Mouse (Mus musculus) lung, postnatal 0 days (tissue): ENCODE results near the gene Six2. TPM values are rescaled to one million over a fixed set of nuclear protein-coding genes. Genes with fewer than 3 reads are reported as not detected.

Experiments
- ATAC-seq: fragments of 200-750 bp; cut with Nextera tagmentation; 2 replicates; pipeline ENCODE4 v1.8.0; 2017; ENCODE audit warnings: moderate library complexity
- DNase-seq: peaks from one replicate; pipeline ENCODE4 v3.0.0-alpha.2; 2016; ENCODE audit warnings: low spot score
- H3K27ac ChIP-seq: fragments of 300-500 bp; sonication (generic); 2 replicates; pipeline ENCODE4 v1.5.1; 2014; ENCODE audit warnings: antibody characterized with exemption, mild to moderate bottlenecking, low read length, mixed read lengths
- H3K27me3 ChIP-seq: fragments of 300-500 bp; sonication (generic); replicated peaks from 2 replicates; pipeline ENCODE4 v1.6.1; 2014; ENCODE audit warnings: low read length, mixed read lengths; ENCODE audit not compliant: insufficient read depth
- H3K36me3 ChIP-seq: fragments of 300-500 bp; sonication (generic); 2 replicates; pipeline ENCODE4 v1.6.1; 2014; ENCODE audit warnings: low read length, mixed read lengths; ENCODE audit not compliant: insufficient read depth
- H3K4me1 ChIP-seq: fragments of 300-500 bp; sonication (generic); 2 replicates; pipeline ENCODE4 v1.6.1; 2014; ENCODE audit warnings: antibody characterized with exemption, low read depth, low read length, mixed read lengths; ENCODE audit not compliant: insufficient read depth
- H3K4me2 ChIP-seq: fragments of 300-500 bp; sonication (generic); replicated peaks from 2 replicates; pipeline ENCODE4 v1.6.1; 2014; ENCODE audit warnings: low read depth, mild to moderate bottlenecking, low read length, moderate library complexity, mixed read lengths
- H3K4me3 ChIP-seq: fragments of 300-500 bp; sonication (generic); 2 replicates; pipeline ENCODE4 v1.5.1; 2014; ENCODE audit warnings: low read depth, low read length
- H3K9ac ChIP-seq: fragments of 300-500 bp; sonication (generic); replicated peaks from 2 replicates; pipeline ENCODE4 v1.6.1; 2014; ENCODE audit warnings: low read depth, mild to moderate bottlenecking
- H3K9me3 ChIP-seq: fragments of 300-500 bp; sonication (generic); 2 replicates; pipeline ENCODE4 v1.6.1; 2016; ENCODE audit warnings: low read length, mixed read lengths
- CTCF ChIP-seq: IDR thresholded peaks from 2 replicates; pipeline ENCODE4 v1.5.1; 2016; ENCODE audit warnings: antibody characterized with exemption, mild to moderate bottlenecking
- EP300 ChIP-seq: IDR thresholded peaks from 2 replicates; pipeline ENCODE4 v1.6.1; 2016; ENCODE audit warnings: antibody characterized with exemption, mild to moderate bottlenecking, control low read depth
- WGBS: fragments of 180-500 bp; shearing (Covaris S2); extraction: QIAGEN DNeasy Blood & Tissue Kit; methylation state at CpG from one replicate; pipeline ENCODE4 v1.1.7; 2014; 5-methylcytosine and 5-hydroxymethylcytosine counted together
- polyA plus RNA-seq: library from polyadenylated mRNA; unstranded; fragments of >200 nt; fragmentation: Nextera tagmentation; extraction: Ambion mirVana; gene quantifications from 2 replicates; pipeline ENCODE4 v1.2.1, GENCODE M21; 2015

Six2 gene
- polyA plus RNA-seq, 1 experiment from 2014 or later: not detected

- Histone ChIP-seq H3K4me3 (no peak overlapping the region), H3K36me3 (no peaks in the 10 kb centered on the region), H3K9me3 (no peaks in the 10 kb centered on the region), H3K27me3 (peaks cover 86% of the 10 kb centered on the region), H3K9ac (no peak overlapping the region), H3K27ac (no peak overlapping the region), H3K4me2 (no peak overlapping the region), H3K4me1 (peaks cover 3% of the 10 kb centered on the region)
- no peak for ATAC-seq
- DNase-seq: no peak
- TF ChIP-seq EP300 (no peak), CTCF (no peak)
- WGBS: 2% methylated on average over 16 of the region's 17 CpGs
These were observed 4.1 kb downstream of the Six2 start for GRCm38 (mm10) chr17:85683984-85684307.

GRCm38 (mm10) chr17:85683111-85683983 lies 4.7 kb downstream of the Six2 start:
- Histone ChIP-seq H3K9me3 (no peaks in the 10 kb centered on the region), H3K4me2 (no peak overlapping the region), H3K4me1 (peaks cover 3% of the 10 kb centered on the region; the same call in 1 of the 2 replicates), H3K36me3 (no peaks in the 10 kb centered on the region), H3K9ac (no peak overlapping the region), H3K27me3 (peaks cover 86% of the 10 kb centered on the region), H3K4me3 (no peak overlapping the region), H3K27ac (no peak overlapping the region)
- TF ChIP-seq CTCF (no peak), EP300 (no peak)
- 4% methylated on average over 25 of the region's 25 CpGs for WGBS
- no peak for ATAC-seq
- DNase-seq: no peak

GRCm38 (mm10) chr17:85682181-85682710 lies 5.8 kb downstream of the Six2 start:
- 13% methylated on average over 7 of the region's 7 CpGs for WGBS
- peaks cover 78% of the 10 kb centered on the region for H3K27me3 ChIP-seq

GRCm38 (mm10) chr17:85681741-85682140 lies 6.3 kb downstream of the Six2 start:
- DNase-seq (no peak), ATAC-seq (no peak)
- H3K9me3 ChIP-seq: no peaks in the 10 kb centered on the region
- TF ChIP-seq CTCF: no peak
- TF ChIP-seq EP300: no peak
- H3K4me2 ChIP-seq: no peak overlapping the region
- 9% methylated on average over 6 of the region's 6 CpGs for WGBS
- H3K27ac ChIP-seq: no peak overlapping the region
- peaks cover 3% of the 10 kb centered on the region; the same call in 1 of the 2 replicates for H3K4me1 ChIP-seq
- no peaks in the 10 kb centered on the region for H3K36me3 ChIP-seq
- H3K27me3 ChIP-seq: peaks cover 73% of the 10 kb centered on the region
- H3K9ac ChIP-seq: no peak overlapping the region
- no peak overlapping the region for H3K4me3 ChIP-seq

More at GRCm38 (mm10) chr17:85682181-85682710, 5.8 kb downstream of the Six2 start:
- peaks cover 3% of the 10 kb centered on the region; the same call in 1 of the 2 replicates for H3K4me1 ChIP-seq
- TF ChIP-seq CTCF (no peak), EP300 (no peak)
- DNase-seq (no peak), ATAC-seq (no peak)
- no peaks in the 10 kb centered on the region for H3K36me3 ChIP-seq
- H3K9ac ChIP-seq: no peak overlapping the region
- H3K27ac ChIP-seq: no peak overlapping the region
- no peaks in the 10 kb centered on the region for H3K9me3 ChIP-seq
- H3K4me3 ChIP-seq: no peak overlapping the region
- no peak overlapping the region for H3K4me2 ChIP-seq

- DNase-seq: no peak
- H3K36me3 ChIP-seq: no peaks in the 10 kb centered on the region
- no peak overlapping the region for H3K4me2 ChIP-seq
- H3K4me1 ChIP-seq: peaks cover 3% of the 10 kb centered on the region; the same call in 1 of the 2 replicates
- H3K4me3 ChIP-seq: no peak overlapping the region
- TF ChIP-seq CTCF (no peak), EP300 (no peak)
- 4% methylated on average over 19 of the region's 19 CpGs for WGBS
- H3K9ac ChIP-seq: no peak overlapping the region
- no peak for ATAC-seq
- H3K9me3 ChIP-seq: no peaks in the 10 kb centered on the region
- peaks cover 66% of the 10 kb centered on the region for H3K27me3 ChIP-seq
- no peak overlapping the region for H3K27ac ChIP-seq
These were observed 7.1 kb downstream of the Six2 start for GRCm38 (mm10) chr17:85680851-85681550.
